Mouse (Mus musculus): ENCODE data around the gene Olfr1132. TPM values are rescaled to one million over a fixed set of nuclear protein-coding genes. Genes with fewer than 3 reads are reported as not detected.

Gene Olfr1132
- total RNA-seq (2023) = not detected

GRCm38 (mm10) chr2:87637435-87637834 lies at the start of gene Olfr1132:
TSS of gene Olfr1132 (minus strand) at chr2:87637535.

GRCm38 (mm10) chr2:87673564-87673963 lies 36.2 kb upstream of the Olfr1132 start, which contains the start of gene Olfr1135:
TSS of gene Olfr1135 (minus strand) at chr2:87673664.

GRCm38 (mm10) chr2:87658360-87658759 lies 21.0 kb upstream of the Olfr1132 start, which contains the start of gene Olfr1134:
TSS of gene Olfr1134 (minus strand) at chr2:87658460.

GRCm38 (mm10) chr2:87647274-87647673 lies 9.9 kb upstream of the Olfr1132 start, which contains the start of gene Olfr1133:
TSS of gene Olfr1133 (minus strand) at chr2:87647374.

GRCm38 (mm10) chr2:87626804-87627203 lies 10.5 kb downstream of the Olfr1132 start, which contains the start of gene Olfr1131:
TSS of gene Olfr1131 (plus strand) at chr2:87627104.

GRCm38 (mm10) chr2:87605912-87606311 lies 31.4 kb downstream of the Olfr1132 start, which contains the start of gene Olfr1130:
TSS of gene Olfr1130 (plus strand) at chr2:87606212.

Other genes starting within 250 kb of the Olfr1132 start
- gene Olfr1123, start 220.9 kb downstream of the Olfr1132 start, total RNA-seq (2023) = not detected
- gene Olfr1124, start 207.3 kb downstream of the Olfr1132 start, total RNA-seq (2023) = not detected
- not detected for gene Olfr1126, start 183.6 kb downstream of the Olfr1132 start, total RNA-seq (2023)
- gene Pramel7, start 140.4 kb downstream of the Olfr1132 start, total RNA-seq (2023) = not detected
- not detected for gene Pramel6, start 131.0 kb downstream of the Olfr1132 start, total RNA-seq (2023)
- not detected for gene Olfr153, start 105.7 kb downstream of the Olfr1132 start, total RNA-seq (2023)
- not detected for gene Olfr1128, start 92.0 kb downstream of the Olfr1132 start, total RNA-seq (2023)
- not detected for gene Olfr1129, start 63.6 kb downstream of the Olfr1132 start, total RNA-seq (2023)
- gene Olfr1130, start 31.3 kb downstream of the Olfr1132 start, total RNA-seq (2023) = not detected
- not detected for gene Olfr1131, start 10.4 kb downstream of the Olfr1132 start, total RNA-seq (2023)
- gene Olfr1133, start 9.8 kb upstream of the Olfr1132 start, total RNA-seq (2023) = not detected
- not detected for gene Olfr1134, start 20.9 kb upstream of the Olfr1132 start, total RNA-seq (2023)
- not detected for gene Olfr1135, start 36.1 kb upstream of the Olfr1132 start, total RNA-seq (2023)
- gene Olfr1136, start 56.4 kb upstream of the Olfr1132 start, total RNA-seq (2023) = not detected
- not detected for gene Olfr1137, start 75.6 kb upstream of the Olfr1132 start, total RNA-seq (2023)
- not detected for gene Olfr1138, start 102.4 kb upstream of the Olfr1132 start, total RNA-seq (2023)
- not detected for gene Olfr1140, start 106.2 kb upstream of the Olfr1132 start, total RNA-seq (2023)
- gene Olfr1141, start 116.5 kb upstream of the Olfr1132 start, total RNA-seq (2023) = not detected
- not detected for gene Olfr152, start 141.9 kb upstream of the Olfr1132 start, total RNA-seq (2023)
- gene Olfr1143, start 163.1 kb upstream of the Olfr1132 start, total RNA-seq (2023) = not detected
- gene Olfr1145, start 172.3 kb upstream of the Olfr1132 start, total RNA-seq (2023) = not detected
- gene Olfr1148, start 193.0 kb upstream of the Olfr1132 start, total RNA-seq (2023) = not detected
- gene Olfr1150-ps1, start 206.5 kb upstream of the Olfr1132 start, total RNA-seq (2023) = not detected
- not detected for gene Olfr1151, start 218.3 kb upstream of the Olfr1132 start, total RNA-seq (2023)
- not detected for gene Olfr1152, start 229.0 kb upstream of the Olfr1132 start, total RNA-seq (2023)